Mouse (Mus musculus) heart, embryonic 15.5 days (tissue): ENCODE data around the gene Arhgdig. TPM values are rescaled to one million over a fixed set of nuclear protein-coding genes. Genes with fewer than 3 reads are reported as not detected.
A peak's percentile ranks its signal among the peaks of the same experiment; 100 is the strongest.

Experiments
- ATAC-seq: fragments of 200-750 bp; cut with Nextera tagmentation; replicated peaks from 2 replicates; pipeline ENCODE4 v1.8.0; 2017; ENCODE audit warnings: low read depth, moderate TSS enrichment; ENCODE audit not compliant: insufficient number of reproducible peaks, insufficient read depth, low FRiP score
- H3K27ac ChIP-seq: fragments of 300-500 bp; sonication (generic); 2 replicates; pipeline ENCODE4 v1.5.1; 2015; ENCODE audit warnings: mild to moderate bottlenecking, inconsistent platforms
- H3K27me3 ChIP-seq: fragments of 300-500 bp; sonication (generic); 2 replicates; pipeline ENCODE4 v1.6.1; 2015; ENCODE audit warnings: inconsistent platforms
- H3K36me3 ChIP-seq: fragments of 300-500 bp; sonication (generic); 2 replicates; pipeline ENCODE4 v1.6.1; 2015; ENCODE audit warnings: mild to moderate bottlenecking, inconsistent platforms
- H3K4me1 ChIP-seq: fragments of 300-500 bp; sonication (generic); replicated peaks from 2 replicates; pipeline ENCODE4 v1.6.1; 2015; ENCODE audit warnings: inconsistent platforms
- H3K4me2 ChIP-seq: fragments of 300-500 bp; sonication (generic); 2 replicates; pipeline ENCODE4 v1.6.1; 2015; ENCODE audit warnings: inconsistent platforms, mild to moderate bottlenecking, moderate library complexity
- H3K4me3 ChIP-seq: fragments of 300-500 bp; sonication (generic); 2 replicates; pipeline ENCODE4 v1.5.1; 2015; ENCODE audit warnings: mild to moderate bottlenecking, inconsistent platforms
- H3K9ac ChIP-seq: fragments of 300-500 bp; sonication (generic); 2 replicates; pipeline ENCODE4 v1.6.1; 2015; ENCODE audit warnings: mild to moderate bottlenecking, inconsistent platforms
- H3K9me3 ChIP-seq: fragments of 300-500 bp; sonication (generic); replicated peaks from 2 replicates; pipeline ENCODE4 v1.6.1; 2016; ENCODE audit warnings: inconsistent platforms
- WGBS: fragments of 180-500 bp; shearing (Covaris S2); methylation state at CpG from one replicate; pipeline ENCODE4 v1.1.7; 2015; ENCODE audit warnings: mixed read lengths; 5-methylcytosine and 5-hydroxymethylcytosine counted together
- polyA plus RNA-seq: library from polyadenylated mRNA; unstranded; fragments of >200 nt; fragmentation: Nextera tagmentation; extraction: Ambion mirVana; gene quantifications from 2 replicates; pipeline ENCODE4 v1.2.1, GENCODE M21; 2015

Gene Arhgdig
- polyA plus RNA-seq, 1 experiment from 2014 or later = 3.7 TPM

GRCm38 (mm10) chr17:26237667-26238066 is 30.1 kb upstream of the Arhgdig start:
- Histone ChIP-seq H3K36me3 (no peaks in the 10 kb centered on the region), H3K4me1 (no peaks in the 10 kb centered on the region; the same call in 1 of the 2 replicates), H3K4me3 (no peak overlapping the region), H3K27ac (no peak overlapping the region), H3K9ac (no peak overlapping the region), H3K27me3 (no peaks in the 10 kb centered on the region), H3K4me2 (no peak overlapping the region), H3K9me3 (no peaks in the 10 kb centered on the region)
- WGBS = 85% methylated on average over 10 of the region's 10 CpGs
- ATAC-seq = no peak

GRCm38 (mm10) chr17:26235077-26235815 is 27.7 kb upstream of the Arhgdig start:
- ATAC-seq = no peak
- 59% methylated on average over 13 of the region's 13 CpGs for WGBS
- H3K4me1 ChIP-seq = no peaks in the 10 kb centered on the region
- H3K27ac ChIP-seq = no peak overlapping the region
- H3K4me2 ChIP-seq = no peak overlapping the region
- no peak overlapping the region for H3K9ac ChIP-seq
- H3K36me3 ChIP-seq = no peaks in the 10 kb centered on the region
- no peaks in the 10 kb centered on the region for H3K27me3 ChIP-seq
- no peak overlapping the region for H3K4me3 ChIP-seq
- no peaks in the 10 kb centered on the region for H3K9me3 ChIP-seq

- no peak for ATAC-seq
- H3K36me3 ChIP-seq = no peaks in the 10 kb centered on the region
- H3K27ac ChIP-seq = no peak overlapping the region
- no peaks in the 10 kb centered on the region for H3K9me3 ChIP-seq
- no peak overlapping the region for H3K9ac ChIP-seq
- 87% methylated on average over 8 of the region's 8 CpGs for WGBS
- no peaks in the 10 kb centered on the region for H3K4me1 ChIP-seq
- H3K4me3 ChIP-seq = no peak overlapping the region
- H3K4me2 ChIP-seq = no peak overlapping the region
- no peaks in the 10 kb centered on the region for H3K27me3 ChIP-seq
These were observed 26.8 kb upstream of the Arhgdig start for GRCm38 (mm10) chr17:26234386-26234785.

- no peak overlapping the region for H3K9ac ChIP-seq
- H3K9me3 ChIP-seq = no peaks in the 10 kb centered on the region
- H3K27ac ChIP-seq = no peak overlapping the region
- no peak overlapping the region for H3K4me2 ChIP-seq
- H3K27me3 ChIP-seq = no peaks in the 10 kb centered on the region
- no peak for ATAC-seq
- no peaks in the 10 kb centered on the region for H3K36me3 ChIP-seq
- no peak overlapping the region for H3K4me3 ChIP-seq
- 72% methylated on average over 8 of the region's 8 CpGs for WGBS
- H3K4me1 ChIP-seq = no peaks in the 10 kb centered on the region
These were observed 25.3 kb upstream of the Arhgdig start for GRCm38 (mm10) chr17:26232863-26233262.

GRCm38 (mm10) chr17:26231156-26231555 is 23.6 kb upstream of the Arhgdig start:
- no peaks in the 10 kb centered on the region for H3K27me3 ChIP-seq
- WGBS = 84% methylated on average over 5 of the region's 5 CpGs
- no peak for ATAC-seq
- H3K9me3 ChIP-seq = no peaks in the 10 kb centered on the region
- no peak overlapping the region for H3K27ac ChIP-seq
- no peak overlapping the region for H3K4me3 ChIP-seq
- H3K4me2 ChIP-seq = no peak overlapping the region
- no peaks in the 10 kb centered on the region for H3K36me3 ChIP-seq
- no peak overlapping the region for H3K9ac ChIP-seq
- no peaks in the 10 kb centered on the region for H3K4me1 ChIP-seq

GRCm38 (mm10) chr17:26229776-26230175 is 22.2 kb upstream of the Arhgdig start:
- H3K9ac ChIP-seq = no peak overlapping the region
- no peaks in the 10 kb centered on the region for H3K27me3 ChIP-seq
- H3K4me1 ChIP-seq = peaks cover 8% of the 10 kb centered on the region
- no peak overlapping the region for H3K4me2 ChIP-seq
- no peak overlapping the region for H3K27ac ChIP-seq
- no peak for ATAC-seq
- no peak overlapping the region for H3K4me3 ChIP-seq
- WGBS = 87% methylated on average over 5 of the region's 5 CpGs
- no peaks in the 10 kb centered on the region for H3K9me3 ChIP-seq
- H3K36me3 ChIP-seq = no peaks in the 10 kb centered on the region

GRCm38 (mm10) chr17:26225150-26225549 is 17.6 kb upstream of the Arhgdig start:
- Histone ChIP-seq H3K4me2 (no peak overlapping the region), H3K27me3 (no peaks in the 10 kb centered on the region), H3K36me3 (no peaks in the 10 kb centered on the region), H3K4me1 (peaks cover 8% of the 10 kb centered on the region), H3K9ac (no peak overlapping the region), H3K4me3 (no peak overlapping the region), H3K9me3 (no peaks in the 10 kb centered on the region), H3K27ac (0 out of 2 replicates have a peak overlapping the region, but pooled peaks have one; percentile 24)
- ATAC-seq = no peak
- 65% methylated on average over 12 of the region's 12 CpGs for WGBS

GRCm38 (mm10) chr17:26221508-26221907 is 13.9 kb upstream of the Arhgdig start:
- no peak for ATAC-seq
- no peaks in the 10 kb centered on the region for H3K27me3 ChIP-seq
- peaks cover 8% of the 10 kb centered on the region for H3K4me1 ChIP-seq
- no peak overlapping the region for H3K9ac ChIP-seq
- H3K36me3 ChIP-seq = no peaks in the 10 kb centered on the region; the same call in 1 of the 2 replicates
- no peak overlapping the region for H3K27ac ChIP-seq
- no peaks in the 10 kb centered on the region for H3K9me3 ChIP-seq
- WGBS = 69% methylated on average over 2 of the region's 2 CpGs
- H3K4me2 ChIP-seq = no peak overlapping the region
- H3K4me3 ChIP-seq = no peak overlapping the region

GRCm38 (mm10) chr17:26212681-26213080 is 5.1 kb upstream of the Arhgdig start:
- no peaks in the 10 kb centered on the region for H3K9me3 ChIP-seq
- H3K9ac ChIP-seq = no peak overlapping the region
- no peak overlapping the region for H3K27ac ChIP-seq
- no peak for ATAC-seq
- H3K27me3 ChIP-seq = no peaks in the 10 kb centered on the region
- no peak overlapping the region for H3K4me3 ChIP-seq
- no peaks in the 10 kb centered on the region for H3K4me1 ChIP-seq
- peaks cover 5% of the 10 kb centered on the region; the same call in 1 of the 2 replicates for H3K36me3 ChIP-seq
- H3K4me2 ChIP-seq = no peak overlapping the region
- WGBS = 83% methylated on average over 11 of the region's 11 CpGs

GRCm38 (mm10) chr17:26212241-26212640 is 4.7 kb upstream of the Arhgdig start:
- Histone ChIP-seq H3K4me2 (no peak overlapping the region), H3K27ac (no peak overlapping the region), H3K36me3 (peaks cover 5% of the 10 kb centered on the region; the same call in 1 of the 2 replicates), H3K9ac (no peak overlapping the region), H3K4me1 (no peaks in the 10 kb centered on the region), H3K27me3 (no peaks in the 10 kb centered on the region), H3K4me3 (no peak overlapping the region), H3K9me3 (no peaks in the 10 kb centered on the region)
- WGBS = 87% methylated on average over 7 of the region's 7 CpGs
- ATAC-seq = no peak

- 35% methylated on average over 1 of the region's 1 CpGs for WGBS
- H3K4me3 ChIP-seq = no peak overlapping the region
- no peak overlapping the region for H3K4me2 ChIP-seq
- H3K36me3 ChIP-seq = no peaks in the 10 kb centered on the region
- no peaks in the 10 kb centered on the region for H3K9me3 ChIP-seq
- H3K27me3 ChIP-seq = peaks cover 36% of the 10 kb centered on the region
- H3K9ac ChIP-seq = no peak overlapping the region
- no peak for ATAC-seq
- H3K27ac ChIP-seq = no peak overlapping the region
- peaks cover 15% of the 10 kb centered on the region for H3K4me1 ChIP-seq
These were observed 1.2 kb downstream of the Arhgdig start for GRCm38 (mm10) chr17:26206392-26206791.

GRCm38 (mm10) chr17:26204766-26205165 is 2.8 kb downstream of the Arhgdig start:
- H3K27ac ChIP-seq = no peak overlapping the region
- H3K9ac ChIP-seq = no peak overlapping the region
- WGBS = 34% methylated on average over 11 of the region's 11 CpGs
- no peak overlapping the region for H3K4me2 ChIP-seq
- no peak overlapping the region for H3K4me3 ChIP-seq
- no peaks in the 10 kb centered on the region for H3K9me3 ChIP-seq
- H3K36me3 ChIP-seq = no peaks in the 10 kb centered on the region
- ATAC-seq = no peak
- peaks cover 25% of the 10 kb centered on the region for H3K4me1 ChIP-seq
- peaks cover 52% of the 10 kb centered on the region for H3K27me3 ChIP-seq
